Mouse (Mus musculus): ENCODE data around the gene Rprd1b. TPM values are rescaled to one million over a fixed set of nuclear protein-coding genes. Genes with fewer than 3 reads are reported as not detected.

The Rprd1b gene
- polyA plus RNA-seq, 1 experiment from 2014 or later: 19.8 TPM

GRCm38 (mm10) chr2:158036408-158036807 lies 8.1 kb downstream of the Rprd1b start:
- Histone ChIP-seq H3K4me3 (ENCODE audit: low read depth, low read length) (no peak overlapping the region), H3K9me3 (ENCODE audit: control insufficient read depth) (no peaks in the 10 kb centered on the region), H3K27me3 (replicated peaks; ENCODE audit: control insufficient read depth, insufficient read depth, low read length) (no peaks in the 10 kb centered on the region), H3K27ac (ENCODE audit: low read depth, low read length) (no peak overlapping the region), H3K4me1 (replicated peaks; ENCODE audit: control insufficient read depth, insufficient read depth, low read length) (no peaks in the 10 kb centered on the region), H3K36me3 (ENCODE audit: control insufficient read depth, insufficient read depth) (peaks cover 18% of the 10 kb centered on the region), H3K4me2 (replicated peaks; ENCODE audit: low read depth) (no peak overlapping the region), H3K9ac (ENCODE audit: low read depth, low read length) (no peak overlapping the region)
- WGBS: 82% methylated on average over 6 of the region's 6 CpGs
- ATAC-seq: no peak
- no peak for TF ChIP-seq CTCF (IDR thresholded peaks at IDR 0.05; ENCODE audit: low read depth)

DNA sequence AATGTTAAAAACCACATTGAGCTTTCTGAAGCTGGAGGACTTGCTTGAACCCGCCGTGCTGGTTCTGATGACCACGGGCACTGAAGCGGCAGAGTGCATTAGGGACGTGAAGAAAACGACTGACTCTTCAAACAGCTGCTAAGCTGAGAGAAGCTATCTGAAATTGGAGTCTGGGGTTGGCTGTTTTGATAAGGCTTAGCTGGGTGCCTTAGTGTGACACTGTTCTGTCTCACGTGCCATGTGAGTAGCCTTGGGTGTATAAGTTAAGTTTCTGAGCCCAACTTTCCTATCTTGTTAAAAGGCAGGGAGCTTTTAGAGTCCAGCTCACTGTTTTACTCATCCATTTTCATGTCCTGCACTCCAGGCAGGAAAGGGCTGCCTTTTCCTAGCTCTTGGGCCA lies 8.7 kb downstream of the Rprd1b start:
- H3K9ac ChIP-seq (ENCODE audit: low read depth, low read length): no peak overlapping the region
- H3K4me3 ChIP-seq (ENCODE audit: low read depth, low read length): no peak overlapping the region
- H3K27ac ChIP-seq (ENCODE audit: low read depth, low read length): no peak overlapping the region
- 85% methylated on average over 7 of the region's 7 CpGs for WGBS
- no peak overlapping the region for H3K4me2 ChIP-seq (replicated peaks; ENCODE audit: low read depth)
- H3K27me3 ChIP-seq (replicated peaks; ENCODE audit: control insufficient read depth, insufficient read depth, low read length): no peaks in the 10 kb centered on the region
- ATAC-seq: no peak
- H3K9me3 ChIP-seq (ENCODE audit: control insufficient read depth): no peaks in the 10 kb centered on the region
- no peaks in the 10 kb centered on the region for H3K4me1 ChIP-seq (replicated peaks; ENCODE audit: control insufficient read depth, insufficient read depth, low read length)
- no peak for TF ChIP-seq CTCF (IDR thresholded peaks at IDR 0.05; ENCODE audit: low read depth)
- H3K36me3 ChIP-seq (ENCODE audit: control insufficient read depth, insufficient read depth): peaks cover 18% of the 10 kb centered on the region

- H3K9me3 ChIP-seq (ENCODE audit: control insufficient read depth): no peaks in the 10 kb centered on the region
- 100% methylated on average over 1 of the region's 1 CpGs for WGBS
- no peak overlapping the region for H3K27ac ChIP-seq (ENCODE audit: low read depth, low read length)
- TF ChIP-seq CTCF (IDR thresholded peaks at IDR 0.05; ENCODE audit: low read depth): no peak
- H3K36me3 ChIP-seq (ENCODE audit: control insufficient read depth, insufficient read depth): peaks cover 18% of the 10 kb centered on the region
- no peak overlapping the region for H3K9ac ChIP-seq (ENCODE audit: low read depth, low read length)
- H3K4me3 ChIP-seq (ENCODE audit: low read depth, low read length): no peak overlapping the region
- H3K4me2 ChIP-seq (replicated peaks; ENCODE audit: low read depth): no peak overlapping the region
- H3K4me1 ChIP-seq (replicated peaks; ENCODE audit: control insufficient read depth, insufficient read depth, low read length): no peaks in the 10 kb centered on the region
- H3K27me3 ChIP-seq (replicated peaks; ENCODE audit: control insufficient read depth, insufficient read depth, low read length): no peaks in the 10 kb centered on the region
- ATAC-seq: no peak
Measured at GRCm38 (mm10) chr2:158037571-158037970, 9.3 kb downstream of the Rprd1b start.

GRCm38 (mm10) chr2:158039662-158040061 lies 11.4 kb downstream of the Rprd1b start:
- no peak for ATAC-seq
- H3K27ac ChIP-seq (ENCODE audit: low read depth, low read length): no peak overlapping the region
- H3K9me3 ChIP-seq (ENCODE audit: control insufficient read depth): no peaks in the 10 kb centered on the region
- H3K36me3 ChIP-seq (ENCODE audit: control insufficient read depth, insufficient read depth): peaks cover 32% of the 10 kb centered on the region
- no peaks in the 10 kb centered on the region for H3K4me1 ChIP-seq (replicated peaks; ENCODE audit: control insufficient read depth, insufficient read depth, low read length)
- H3K9ac ChIP-seq (ENCODE audit: low read depth, low read length): no peak overlapping the region
- H3K4me2 ChIP-seq (replicated peaks; ENCODE audit: low read depth): no peak overlapping the region
- 66% methylated on average over 1 of the region's 1 CpGs for WGBS
- no peak for TF ChIP-seq CTCF (IDR thresholded peaks at IDR 0.05; ENCODE audit: low read depth)
- no peaks in the 10 kb centered on the region for H3K27me3 ChIP-seq (replicated peaks; ENCODE audit: control insufficient read depth, insufficient read depth, low read length)
- H3K4me3 ChIP-seq (ENCODE audit: low read depth, low read length): no peak overlapping the region

- Histone ChIP-seq H3K9me3 (ENCODE audit: control insufficient read depth) (no peaks in the 10 kb centered on the region), H3K4me2 (replicated peaks; ENCODE audit: low read depth) (no peak overlapping the region), H3K4me3 (ENCODE audit: low read depth, low read length) (no peak overlapping the region), H3K36me3 (ENCODE audit: control insufficient read depth, insufficient read depth) (peaks cover 39% of the 10 kb centered on the region), H3K27ac (ENCODE audit: low read depth, low read length) (no peak overlapping the region), H3K4me1 (replicated peaks; ENCODE audit: control insufficient read depth, insufficient read depth, low read length) (no peaks in the 10 kb centered on the region), H3K9ac (ENCODE audit: low read depth, low read length) (no peak overlapping the region), H3K27me3 (replicated peaks; ENCODE audit: control insufficient read depth, insufficient read depth, low read length) (no peaks in the 10 kb centered on the region)
- ATAC-seq: no peak
- WGBS: 91% methylated on average over 2 of the region's 2 CpGs
- no peak for TF ChIP-seq CTCF (IDR thresholded peaks at IDR 0.05; ENCODE audit: low read depth)
Measured at GRCm38 (mm10) chr2:158040396-158040795, 12.1 kb downstream of the Rprd1b start.

DNA sequence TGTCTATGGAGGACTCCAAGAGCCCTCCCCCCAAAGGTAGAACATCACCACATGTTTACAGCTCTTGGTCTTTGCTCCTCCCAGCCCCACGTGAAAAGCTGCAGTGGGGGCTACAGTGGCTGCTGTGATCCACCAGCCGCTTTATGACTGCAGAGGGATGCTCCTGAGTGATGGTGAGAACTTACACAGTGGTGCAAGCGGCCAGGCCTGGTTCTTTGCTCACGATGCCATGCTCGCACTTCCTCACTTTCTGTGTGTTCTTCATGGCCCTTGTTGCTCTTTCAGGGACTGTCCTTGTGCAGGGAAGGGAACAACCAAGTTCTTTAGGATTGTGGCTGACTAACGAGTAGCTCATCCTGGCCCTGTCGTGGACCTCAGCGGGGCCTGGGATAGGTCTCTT lies 15.2 kb downstream of the Rprd1b start:
- ATAC-seq: no peak

GRCm38 (mm10) chr2:158046186-158046585 lies 17.9 kb downstream of the Rprd1b start:
- Histone ChIP-seq H3K4me2 (replicated peaks; ENCODE audit: low read depth) (no peak overlapping the region), H3K36me3 (ENCODE audit: control insufficient read depth, insufficient read depth) (peaks cover 48% of the 10 kb centered on the region), H3K9ac (ENCODE audit: low read depth, low read length) (no peak overlapping the region), H3K27ac (ENCODE audit: low read depth, low read length) (no peak overlapping the region), H3K4me1 (replicated peaks; ENCODE audit: control insufficient read depth, insufficient read depth, low read length) (no peaks in the 10 kb centered on the region), H3K27me3 (replicated peaks; ENCODE audit: control insufficient read depth, insufficient read depth, low read length) (no peaks in the 10 kb centered on the region), H3K9me3 (ENCODE audit: control insufficient read depth) (no peaks in the 10 kb centered on the region), H3K4me3 (ENCODE audit: low read depth, low read length) (no peak overlapping the region)
- WGBS: 59% methylated on average over 4 of the region's 4 CpGs
- no peak for TF ChIP-seq CTCF (IDR thresholded peaks at IDR 0.05; ENCODE audit: low read depth)
- no peak for ATAC-seq

More for the DNA sequence above, 15.2 kb downstream of the Rprd1b start:
- no peak for TF ChIP-seq CTCF (IDR thresholded peaks at IDR 0.05; ENCODE audit: low read depth)
- Histone ChIP-seq H3K4me3 (ENCODE audit: low read depth, low read length) (no peak overlapping the region), H3K4me1 (replicated peaks; ENCODE audit: control insufficient read depth, insufficient read depth, low read length) (no peaks in the 10 kb centered on the region), H3K27me3 (replicated peaks; ENCODE audit: control insufficient read depth, insufficient read depth, low read length) (no peaks in the 10 kb centered on the region), H3K36me3 (ENCODE audit: control insufficient read depth, insufficient read depth) (peaks cover 48% of the 10 kb centered on the region), H3K9ac (ENCODE audit: low read depth, low read length) (no peak overlapping the region), H3K9me3 (ENCODE audit: control insufficient read depth) (no peaks in the 10 kb centered on the region), H3K4me2 (replicated peaks; ENCODE audit: low read depth) (no peak overlapping the region), H3K27ac (ENCODE audit: low read depth, low read length) (no peak overlapping the region)
- 88% methylated on average over 8 of the region's 8 CpGs for WGBS

Measured in intestine, postnatal 0 days (tissue).